Mouse (Mus musculus): ENCODE measurements around the gene Itih1.

- no peak for TF ChIP-seq CTCF (IDR thresholded peaks at IDR 0.05; ENCODE audit: borderline replicate concordance, control insufficient read depth, extremely low read depth, insufficient read depth, low read length, poor library complexity)
- no peak for TF ChIP-seq POLR2A (IDR thresholded peaks at IDR 0.05; ENCODE audit: control insufficient read depth, extremely low read depth, insufficient read depth, low read length, poor library complexity)
These were observed 63.3 kb downstream of the Itih1 start for GRCm38 (mm10) chr14:30879794-30880193.

Data from thymus, adult 2 months (tissue).